Mouse (Mus musculus): ENCODE results near the gene Cacng2.

Gene Cacng2

DNA sequence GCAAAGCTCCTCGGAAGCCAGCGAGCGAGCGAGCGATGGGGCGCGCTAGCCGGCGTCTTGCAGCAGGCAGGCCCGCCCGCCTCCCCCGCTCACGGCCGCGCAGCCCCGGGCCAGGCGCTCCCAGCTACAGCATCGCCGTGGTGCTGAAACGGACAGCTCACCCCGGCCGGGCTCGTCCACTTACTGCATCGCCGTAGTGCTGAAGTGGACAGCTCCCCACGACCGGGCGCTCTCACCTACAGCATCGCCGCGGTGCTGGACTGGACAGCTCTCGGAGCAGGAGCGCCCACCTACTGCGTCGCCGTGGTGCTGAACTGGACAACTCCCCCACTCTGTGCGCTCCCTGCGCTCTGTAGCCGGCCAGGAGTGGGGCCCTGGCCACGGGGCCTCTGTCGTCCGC lies at the start of gene Cacng2:
TSS of gene Cacng2 (minus strand) at position 325 of the 400 bp plus-strand sequence.
- peak; percentile 80 for DNase-seq (ENCODE audit: low read depth, low spot score)

DNA sequence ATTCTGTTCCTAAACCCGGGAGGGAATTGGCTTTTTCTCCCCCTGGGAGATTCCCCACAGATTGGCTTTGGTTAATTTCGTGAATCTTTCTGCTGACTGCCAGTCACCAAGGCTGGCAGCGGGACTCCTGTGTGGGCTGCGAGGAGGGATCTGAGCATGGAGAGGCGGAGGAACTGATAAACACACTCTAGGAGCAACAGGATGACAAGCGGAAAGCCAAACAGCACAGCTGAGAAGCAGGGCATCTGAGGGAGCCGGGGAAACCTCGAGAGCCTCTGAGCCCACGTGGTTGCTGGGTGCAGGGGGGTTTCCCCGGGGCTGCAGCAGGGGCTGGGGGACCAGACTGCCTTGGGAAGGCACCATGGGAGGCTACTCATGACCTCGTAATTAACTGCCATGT lies 49.7 kb upstream of the Cacng2 start:
- no peak for DNase-seq (ENCODE audit: low read depth, low spot score)

DNA sequence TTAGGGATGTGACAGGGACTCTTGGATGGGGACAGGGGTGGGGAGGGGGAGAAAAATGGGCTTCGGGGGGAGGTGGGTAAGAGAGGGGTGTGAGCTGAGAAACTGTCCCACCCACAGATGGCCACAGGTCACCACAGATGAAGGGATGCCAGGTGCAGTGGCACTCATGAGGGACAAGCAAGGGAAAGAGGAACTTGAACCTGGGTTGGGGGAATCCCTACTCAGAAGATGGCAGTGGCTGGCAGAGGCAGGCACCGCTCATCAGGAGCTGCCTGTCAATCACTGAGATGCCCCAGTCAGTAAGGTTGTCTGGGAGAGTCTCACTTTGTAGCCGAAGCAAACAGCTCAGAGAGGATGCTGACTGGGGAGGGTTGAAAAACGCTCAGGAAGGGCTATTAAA lies 45.5 kb upstream of the Cacng2 start:
- DNase-seq (ENCODE audit: low read depth, low spot score) = no peak

DNA sequence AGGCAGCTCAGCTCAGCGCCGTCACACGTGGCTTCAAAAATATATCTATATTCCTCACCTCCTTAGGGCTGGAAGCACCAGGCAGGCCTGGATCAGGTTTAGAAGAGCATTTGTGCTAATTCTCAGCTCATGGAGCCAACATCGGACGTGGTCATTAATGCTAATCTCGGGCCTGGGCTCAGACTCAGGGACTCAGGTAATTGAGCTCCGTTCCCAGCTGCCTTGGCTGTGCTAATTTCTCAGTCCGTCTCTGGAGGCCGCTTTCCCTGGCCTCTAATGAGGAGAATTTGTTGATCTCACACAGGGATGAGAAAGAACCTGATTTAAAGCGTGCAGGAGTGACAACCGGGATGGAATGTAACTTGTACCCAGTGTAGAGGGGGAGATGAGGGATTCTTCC lies 44.6 kb upstream of the Cacng2 start:
- DNase-seq (ENCODE audit: low read depth, low spot score) = no peak

DNA sequence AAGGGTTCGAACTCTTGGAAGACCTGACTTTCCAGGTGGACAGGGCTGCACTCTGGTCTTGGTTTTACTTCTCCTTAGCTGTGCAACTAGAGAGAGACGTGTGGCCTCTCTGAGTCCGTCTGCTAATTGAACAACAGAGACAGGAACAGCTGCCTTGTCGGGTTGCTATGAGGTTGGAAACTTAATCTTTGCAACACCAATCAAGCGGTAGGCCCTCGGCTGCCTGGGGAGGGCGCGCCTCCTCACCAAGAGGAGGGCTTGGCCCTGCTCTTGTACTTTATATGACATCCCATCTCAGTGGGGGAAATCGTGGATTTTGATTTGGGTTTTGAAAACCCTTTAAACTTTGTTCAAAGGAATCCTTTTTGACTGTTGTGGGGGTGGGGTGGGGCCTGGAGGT lies 42.1 kb upstream of the Cacng2 start:
- no peak for DNase-seq (ENCODE audit: low read depth, low spot score)

DNA sequence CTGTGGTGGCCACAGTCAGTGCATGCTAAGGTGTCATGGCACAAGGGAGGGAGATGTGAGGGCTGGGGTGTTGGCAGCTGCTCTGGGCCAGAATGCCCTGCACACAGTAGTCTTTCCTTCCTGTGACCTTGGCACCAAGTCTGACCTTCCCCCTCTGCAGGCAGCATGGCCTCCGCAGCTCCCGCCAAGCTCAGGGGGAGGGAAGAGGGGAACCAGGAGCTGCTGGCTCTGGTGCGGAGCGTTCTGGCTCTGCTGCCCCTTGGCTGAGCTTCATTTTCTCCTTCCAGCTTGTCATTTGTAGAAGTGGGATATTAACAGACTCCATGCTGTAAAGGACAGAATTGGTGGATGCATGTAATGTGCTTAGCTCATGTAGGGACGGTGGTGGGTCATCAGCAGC lies 38.5 kb upstream of the Cacng2 start:
- DNase-seq (ENCODE audit: low read depth, low spot score) = no peak

DNA sequence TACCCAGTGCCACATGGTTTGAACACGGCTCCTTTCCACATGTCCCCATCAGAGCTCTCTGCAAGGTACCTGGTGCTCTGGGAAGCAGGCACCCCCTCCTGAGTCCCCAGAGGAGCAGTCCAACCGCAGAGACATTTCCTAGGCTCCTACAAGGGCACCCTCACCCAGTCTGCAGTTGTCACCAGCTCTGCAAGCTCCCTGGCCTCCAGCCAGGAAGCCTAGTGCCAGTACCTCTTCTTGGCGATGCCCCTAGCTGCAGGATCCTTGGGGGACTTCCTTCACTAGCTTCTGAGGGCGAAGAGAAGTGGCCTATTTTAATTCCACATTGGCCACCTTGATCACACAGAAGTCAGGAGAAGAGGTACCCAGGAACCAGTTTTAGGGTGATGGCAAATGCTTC lies 38.0 kb upstream of the Cacng2 start:
- DNase-seq (ENCODE audit: low read depth, low spot score) = no peak

DNA sequence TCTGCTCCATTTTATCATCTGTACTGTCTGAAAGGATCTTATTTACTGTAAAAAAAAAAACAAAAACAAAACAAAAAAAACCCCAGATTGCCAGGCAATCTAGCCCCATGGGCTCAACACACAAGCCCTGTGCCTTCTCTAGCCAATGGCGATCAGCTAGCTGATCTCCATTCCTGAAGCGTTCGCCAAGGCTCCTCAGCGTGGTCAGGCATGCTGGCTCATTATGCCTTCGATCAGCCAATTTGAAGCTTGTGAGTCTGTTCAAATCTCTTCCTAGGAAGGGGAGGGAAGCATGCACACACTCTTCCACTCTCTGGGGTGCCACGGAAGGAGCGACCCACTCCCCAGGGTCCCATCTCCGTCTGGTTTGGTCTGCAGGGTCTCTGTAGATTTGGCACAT lies 37.5 kb upstream of the Cacng2 start:
- DNase-seq (ENCODE audit: low read depth, low spot score) = no peak

DNA sequence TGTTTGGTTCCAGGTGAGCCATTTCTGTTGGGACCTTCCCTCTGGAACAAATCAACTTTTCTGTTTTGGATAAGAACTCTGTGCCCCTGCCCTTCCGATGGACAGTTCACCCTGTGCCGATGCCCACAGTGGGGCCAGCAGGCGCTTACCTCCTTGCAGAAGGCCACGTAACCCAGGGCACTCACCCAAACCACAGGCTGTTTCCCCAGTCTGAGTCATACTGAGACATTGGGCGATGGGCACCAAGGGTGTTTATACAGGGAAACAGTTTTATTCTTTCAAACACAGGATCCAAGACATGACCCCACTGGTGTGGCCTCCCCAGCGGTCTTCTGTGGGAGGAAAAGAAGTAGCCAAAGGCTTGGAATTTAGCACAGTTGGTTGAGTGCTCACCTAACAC lies 35.6 kb upstream of the Cacng2 start:
- DNase-seq (ENCODE audit: low read depth, low spot score) = no peak

DNA sequence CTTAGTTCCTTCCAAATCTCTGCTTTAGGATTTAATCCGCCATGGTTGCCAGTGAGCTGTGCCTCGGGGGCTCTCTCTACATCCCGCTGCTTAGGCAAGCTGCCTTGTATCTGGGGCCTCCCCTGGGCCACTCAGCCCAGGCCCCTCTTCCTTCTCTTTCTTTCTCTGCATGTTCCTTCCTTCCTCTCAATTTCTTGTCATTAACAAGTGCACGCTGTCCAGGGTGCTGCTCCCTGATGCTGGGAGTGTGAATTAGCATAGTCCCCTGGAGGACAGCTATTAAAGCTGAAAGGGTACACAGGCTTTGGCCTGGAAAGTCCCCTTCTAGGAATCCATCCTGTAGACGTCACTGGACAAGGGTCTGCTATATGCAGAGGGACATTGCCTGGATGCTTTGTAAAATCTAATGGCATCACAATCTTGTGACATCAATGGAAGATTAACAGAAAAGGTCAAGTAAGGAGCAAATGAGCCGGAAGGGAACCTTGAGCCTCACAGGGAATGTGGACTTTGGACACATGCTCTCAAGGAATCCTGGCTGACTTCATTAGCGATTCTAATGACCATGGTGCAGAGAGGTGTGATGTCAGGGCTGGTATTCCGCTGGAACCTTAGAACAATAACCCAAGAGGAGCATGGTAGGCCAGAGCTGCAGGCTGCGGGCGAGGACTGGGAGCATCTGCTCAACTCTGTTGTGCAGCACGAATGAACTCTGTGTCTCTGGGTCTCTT lies 33.4 kb upstream of the Cacng2 start:
- DNase-seq (ENCODE audit: low read depth, low spot score) = peak; percentile 25

DNA sequence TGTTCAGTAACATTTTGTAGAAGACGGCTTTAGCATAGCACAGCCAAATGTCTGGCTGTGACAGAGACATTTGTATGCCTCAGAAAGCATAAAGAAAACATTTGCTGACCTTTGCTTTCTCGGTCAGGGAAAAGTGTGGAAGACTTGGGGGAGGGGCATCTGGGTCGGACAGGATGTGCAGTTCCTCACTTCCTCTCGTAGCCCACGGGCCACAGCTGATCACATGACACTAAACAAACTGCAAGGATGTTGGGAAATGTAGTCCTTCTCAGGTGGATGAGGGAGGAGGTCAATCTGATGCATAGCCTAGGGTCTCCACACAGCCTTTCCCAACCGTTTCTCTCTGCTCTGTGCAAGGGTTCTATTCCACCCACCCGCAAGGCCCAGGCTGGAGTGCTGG lies 28.7 kb upstream of the Cacng2 start:
- DNase-seq (ENCODE audit: low read depth, low spot score) = no peak

DNA sequence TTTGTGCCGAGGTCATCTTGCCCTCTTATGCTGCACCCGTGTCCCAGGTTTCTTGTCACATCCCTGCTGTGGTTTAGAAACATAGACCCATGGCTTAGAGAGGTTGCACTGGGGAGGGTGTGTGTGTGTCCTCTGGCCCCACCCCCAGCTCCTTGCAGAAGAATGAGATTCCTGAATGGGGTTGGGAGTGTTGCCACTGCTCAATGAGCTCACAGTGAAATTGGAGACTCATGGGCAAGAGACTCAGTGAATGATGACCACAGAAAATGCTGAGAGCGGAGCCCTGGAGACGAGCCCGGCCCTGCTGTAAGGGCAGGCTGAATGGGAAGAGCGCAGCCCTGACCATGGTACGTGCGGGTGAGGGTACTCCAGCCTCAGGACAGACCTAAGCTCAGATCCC lies 20.4 kb upstream of the Cacng2 start:
- DNase-seq (ENCODE audit: low read depth, low spot score) = peak; percentile 45

DNA sequence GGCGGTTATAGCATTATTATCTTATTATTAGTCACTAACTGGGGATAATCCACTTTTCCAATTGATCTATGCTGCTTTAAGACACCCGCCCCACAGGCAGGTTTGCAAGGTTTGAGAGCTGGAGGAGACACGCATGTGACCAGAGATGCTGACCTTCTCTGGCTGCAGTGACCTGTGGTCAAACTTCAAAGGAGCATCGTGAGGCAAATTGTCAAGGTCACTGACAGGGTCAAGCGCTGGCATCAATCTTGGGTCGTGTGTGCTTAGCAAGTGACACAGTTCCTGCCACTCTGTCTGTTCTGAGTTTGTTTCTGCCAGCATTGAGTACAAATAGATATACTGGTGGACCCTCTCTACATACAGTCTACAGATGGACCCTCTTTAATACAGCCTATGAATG lies 14.8 kb upstream of the Cacng2 start:
- DNase-seq (ENCODE audit: low read depth, low spot score) = no peak

DNA sequence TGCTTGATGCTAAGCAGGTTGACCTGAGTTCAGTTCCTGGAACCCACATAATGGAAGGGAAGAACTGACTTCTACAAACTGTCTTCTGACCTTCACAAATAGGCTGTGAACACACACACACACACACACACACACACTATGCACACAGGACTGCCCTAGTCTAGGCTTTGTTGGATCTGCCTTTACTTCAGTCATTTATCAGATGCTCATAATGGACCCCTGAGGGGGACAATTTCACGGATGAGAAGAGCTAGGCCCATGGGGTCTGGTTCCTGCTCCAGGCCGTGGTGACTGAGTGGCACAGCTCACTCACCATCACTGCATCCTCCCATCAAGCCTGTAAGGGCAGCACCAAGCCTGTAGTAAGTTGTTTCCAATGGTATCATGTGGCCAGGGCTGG lies 13.6 kb upstream of the Cacng2 start:
- no peak for DNase-seq (ENCODE audit: low read depth, low spot score)

DNA sequence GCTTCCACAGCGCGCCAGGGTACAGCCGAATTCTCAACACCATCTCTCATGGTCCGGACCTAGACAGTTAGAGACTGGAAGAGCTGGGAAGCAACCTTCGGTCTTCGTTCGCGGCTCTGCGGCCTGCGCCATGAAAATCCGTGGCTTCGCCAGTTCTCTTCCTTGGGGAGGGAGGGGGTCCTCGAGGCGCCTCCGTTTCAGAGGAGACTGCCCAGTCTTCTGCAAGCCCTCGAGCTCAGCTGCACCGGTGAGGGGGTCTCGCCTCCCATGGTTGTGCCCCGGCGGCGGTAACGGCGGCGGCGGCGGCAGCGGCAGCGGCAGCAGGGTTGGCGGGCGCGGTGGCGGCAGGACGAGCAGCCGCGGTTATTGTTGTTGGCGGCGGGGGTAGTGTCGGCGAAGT lies 580 bp downstream of the Cacng2 start:
- DNase-seq (ENCODE audit: low read depth, low spot score) = no peak

DNA sequence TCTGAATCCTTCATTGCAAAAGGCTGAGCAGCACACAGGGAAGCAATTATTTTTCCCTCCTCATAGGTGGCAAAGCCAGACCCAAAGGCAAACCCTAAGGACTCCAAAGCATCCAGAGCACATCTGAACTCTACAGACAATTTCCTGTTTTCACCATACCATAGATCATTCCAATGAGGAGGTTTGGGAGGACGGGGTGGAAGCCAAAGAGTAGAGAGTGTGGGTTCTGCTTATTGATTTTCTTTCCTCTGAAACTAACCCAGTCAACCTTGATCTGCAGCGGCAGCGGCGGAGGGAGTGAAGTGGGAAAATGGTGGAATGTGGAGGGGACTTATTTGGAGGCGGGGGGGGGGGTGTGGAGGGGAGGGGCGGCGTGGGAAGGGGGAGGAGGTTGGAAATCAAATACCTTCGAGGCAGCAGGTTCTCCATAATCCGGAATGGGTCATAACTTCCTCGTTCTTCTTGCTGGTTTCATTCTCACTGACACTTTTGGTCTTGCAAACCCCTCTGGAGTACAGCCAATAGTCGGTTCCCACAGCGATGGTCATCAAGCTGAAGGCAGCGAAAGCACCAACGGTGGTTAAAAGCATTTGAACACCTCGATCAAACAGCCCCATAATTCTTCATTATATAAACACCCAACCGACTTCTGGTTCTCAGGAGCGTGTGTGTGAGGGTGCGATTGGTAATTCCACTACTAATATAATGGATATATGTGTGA lies 1.4 kb downstream of the Cacng2 start:
- DNase-seq (ENCODE audit: low read depth, low spot score) = no peak

DNA sequence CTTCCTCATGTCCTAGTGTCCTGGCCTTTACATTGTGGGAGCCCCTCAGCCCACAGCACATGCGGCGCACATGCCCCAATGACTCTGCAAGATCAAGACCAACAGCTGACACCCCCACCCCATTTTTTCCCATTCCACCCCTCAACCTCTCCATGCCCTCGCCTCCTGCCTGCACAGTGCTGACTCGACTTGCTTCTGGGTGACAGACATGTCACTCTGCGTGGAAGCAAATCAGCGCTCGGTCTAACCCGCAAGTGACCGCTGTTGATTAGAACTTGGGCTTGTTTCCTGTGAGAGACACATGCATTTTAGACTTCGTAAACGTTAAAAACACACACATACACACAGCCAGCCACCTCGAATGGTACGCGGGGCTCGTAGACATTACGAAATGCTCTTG lies 2.1 kb downstream of the Cacng2 start:
- DNase-seq (ENCODE audit: low read depth, low spot score) = no peak

DNA sequence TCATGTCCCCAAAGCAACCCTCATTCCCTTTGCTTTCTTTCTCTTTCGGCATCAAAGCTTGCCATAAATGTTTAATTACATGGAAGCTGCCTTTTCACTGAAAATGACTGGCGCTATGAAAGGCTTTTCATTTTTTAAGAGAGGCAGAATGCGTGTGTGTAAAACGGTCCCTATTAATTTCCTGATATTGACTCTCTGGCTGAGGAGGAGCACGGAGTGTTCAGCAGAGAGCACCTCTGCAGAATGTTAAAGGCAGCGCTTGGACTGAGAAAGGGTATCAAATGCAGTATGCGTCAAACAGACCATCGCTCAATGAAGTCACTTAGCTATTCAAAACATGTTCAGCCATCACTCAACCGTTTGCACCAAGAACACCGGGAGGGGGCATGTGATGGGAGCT lies 2.9 kb downstream of the Cacng2 start:
- no peak for DNase-seq (ENCODE audit: low read depth, low spot score)

DNA sequence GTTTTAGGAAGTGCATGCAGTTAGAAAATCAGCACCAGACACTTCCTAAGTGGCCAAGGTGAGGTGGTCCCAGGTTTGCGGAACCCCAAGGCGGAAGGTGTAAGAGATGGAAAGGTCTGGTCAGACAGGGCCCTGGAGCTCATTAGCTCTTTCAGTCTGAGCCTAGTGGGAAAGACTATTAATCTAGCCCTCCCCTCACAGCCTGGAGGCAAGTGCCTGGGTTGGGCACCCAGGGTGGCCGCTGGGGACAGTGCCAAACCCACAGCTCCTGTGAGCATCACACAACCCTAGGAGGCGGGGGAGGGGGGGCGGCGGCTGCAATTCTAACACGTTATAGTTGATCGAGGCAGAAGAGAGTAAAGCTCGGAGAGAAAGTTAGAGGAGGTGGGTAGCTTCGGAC lies 3.6 kb downstream of the Cacng2 start:
- DNase-seq (ENCODE audit: low read depth, low spot score) = no peak

DNA sequence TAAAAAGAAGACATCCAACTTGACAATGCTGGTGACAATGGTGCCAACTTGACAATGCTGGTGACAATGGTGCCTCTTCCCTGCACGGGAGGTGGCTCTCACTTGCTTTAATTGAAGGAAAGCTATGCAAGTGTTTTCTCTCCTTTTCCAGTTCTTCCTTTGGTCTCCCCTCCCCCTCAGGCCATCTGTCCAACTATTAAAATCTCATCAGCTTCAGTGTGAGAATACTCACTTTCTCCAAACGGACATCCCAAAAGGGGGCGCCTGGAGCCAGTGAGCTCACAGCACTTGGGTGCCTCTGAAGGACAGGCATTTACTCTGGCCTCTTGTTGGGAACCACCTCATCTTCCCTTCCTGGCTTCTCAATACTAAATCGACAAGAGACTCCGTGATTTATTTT lies 20.3 kb downstream of the Cacng2 start:
- no peak for DNase-seq (ENCODE audit: low read depth, low spot score)

DNA sequence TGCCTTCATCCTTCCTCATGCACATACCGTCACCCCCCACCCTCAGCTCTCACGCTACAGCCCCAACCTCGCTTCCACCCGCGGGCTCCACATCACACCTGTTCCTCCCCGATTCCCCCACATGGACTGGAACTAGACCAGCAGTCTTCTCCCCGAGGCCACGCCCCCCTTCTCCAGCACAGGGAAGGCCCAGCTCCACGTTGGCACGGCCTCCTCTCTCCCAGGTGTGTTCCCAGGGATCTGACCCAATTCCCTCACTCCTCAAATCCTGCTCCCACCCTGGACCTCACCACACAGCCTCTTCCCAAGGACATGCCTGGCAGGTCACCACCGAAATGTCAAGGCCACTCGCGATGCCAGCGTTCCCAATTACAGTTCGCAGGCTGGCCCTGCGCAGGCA lies 23.8 kb downstream of the Cacng2 start:
- no peak for DNase-seq (ENCODE audit: low read depth, low spot score)

DNA sequence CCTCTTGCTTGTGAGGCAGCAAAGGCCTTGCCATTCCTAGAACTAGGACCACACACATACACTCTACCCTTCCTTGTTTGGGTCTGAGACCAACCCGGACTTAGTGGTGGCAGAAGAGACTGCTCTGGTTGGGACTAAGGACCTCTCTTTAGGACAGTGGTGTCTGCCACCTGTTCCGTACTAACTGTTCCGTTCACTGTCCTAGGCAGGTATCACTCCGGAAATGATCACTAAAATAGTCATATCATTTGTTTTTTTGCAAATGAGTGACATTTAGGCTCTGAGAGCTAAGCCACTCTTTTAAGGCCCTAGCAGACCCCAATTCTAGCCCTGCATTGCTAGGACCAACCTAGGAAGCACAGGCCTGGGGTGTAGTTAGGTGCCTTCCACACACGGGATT lies 26.2 kb downstream of the Cacng2 start:
- no peak for DNase-seq (ENCODE audit: low read depth, low spot score)

DNA sequence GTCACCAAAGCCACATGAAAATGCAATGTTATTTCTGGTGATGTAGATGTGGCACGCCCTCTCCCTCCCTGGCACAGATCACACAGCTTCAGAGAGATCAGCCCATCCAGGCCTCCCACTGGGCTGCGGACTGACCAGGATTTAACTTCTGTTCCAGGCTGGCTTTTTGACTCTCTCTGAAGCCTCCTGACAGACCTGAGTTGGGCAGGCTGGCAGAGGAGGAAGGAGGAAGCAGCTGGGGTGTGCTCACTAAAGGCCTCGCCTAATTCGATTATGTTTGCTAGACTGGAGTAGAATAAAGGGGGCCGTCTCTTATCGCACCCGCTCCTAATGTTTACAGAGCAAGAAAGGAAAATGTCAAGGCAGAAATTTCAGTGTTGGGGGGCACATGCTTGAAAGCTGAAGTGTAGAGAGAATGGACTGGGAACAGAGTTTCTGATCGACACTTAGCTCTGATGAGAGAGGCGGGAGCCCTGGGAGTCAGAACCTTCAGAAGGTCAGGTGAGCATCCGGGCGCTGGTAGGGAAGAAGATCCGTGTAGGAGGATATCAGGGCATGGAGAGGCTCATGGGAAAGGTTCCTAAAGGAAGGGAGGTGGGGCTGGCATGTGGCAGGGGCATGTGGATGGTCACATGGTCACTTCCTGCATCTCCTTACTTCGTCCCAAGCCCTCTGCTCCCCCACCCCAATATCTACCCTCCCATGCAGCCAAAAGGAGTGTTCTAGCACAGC lies 36.8 kb downstream of the Cacng2 start:
- no peak for DNase-seq (ENCODE audit: low read depth, low spot score)

Measured in 3T3-L1 (cell line).